Mouse (Mus musculus): ENCODE data around the gene Adam1a. TPM values are rescaled to one million over a fixed set of nuclear protein-coding genes. Genes with fewer than 3 reads are reported as not detected.

The Adam1a gene
- polyA plus RNA-seq, 1 experiment from 2014 or later = 1.4 TPM

Other genes with a start within 250 kb of the Adam1a start
- 71.9 and 80.3 TPM in 2 replicates for gene Trafd1, start 159.8 kb downstream of the Adam1a start, polyA plus RNA-seq (2016; fragmentation: Nextera tagmentation; extraction: Ambion mirVana)
- 47.3 and 50.7 TPM in 2 replicates for gene Naa25, start 147.5 kb downstream of the Adam1a start, polyA plus RNA-seq (2016; fragmentation: Nextera tagmentation; extraction: Ambion mirVana)
- gene Tmem116, start 93.6 kb downstream of the Adam1a start, polyA plus RNA-seq (2016; fragmentation: Nextera tagmentation; extraction: Ambion mirVana) = 2.4 and 4.6 TPM in 2 replicates
- gene Erp29, start 93.0 kb downstream of the Adam1a start, polyA plus RNA-seq (2016; fragmentation: Nextera tagmentation; extraction: Ambion mirVana) = 153 and 160 TPM in 2 replicates
- gene Adam1b, start 42.0 kb downstream of the Adam1a start, polyA plus RNA-seq (2016; fragmentation: Nextera tagmentation; extraction: Ambion mirVana) = 0.15 and 0.18 TPM in 2 replicates
- not detected in 2 replicates for gene Gm42878, start within 50 bp of the Adam1a start, polyA plus RNA-seq (2016; fragmentation: Nextera tagmentation; extraction: Ambion mirVana)
- gene Mapkapk5, start 423 bp upstream of the Adam1a start, polyA plus RNA-seq (2016; fragmentation: Nextera tagmentation; extraction: Ambion mirVana) = 36.0 and 38.5 TPM in 2 replicates
- gene Aldh2, start 48.3 kb upstream of the Adam1a start, polyA plus RNA-seq (2016; fragmentation: Nextera tagmentation; extraction: Ambion mirVana) = 59.9 and 90.3 TPM in 2 replicates
- 4.7 and 6.1 TPM in 2 replicates for gene Acad12, start 73.5 kb upstream of the Adam1a start, polyA plus RNA-seq (2016; fragmentation: Nextera tagmentation; extraction: Ambion mirVana)
- gene Acad10, start 115.0 kb upstream of the Adam1a start, polyA plus RNA-seq (2016; fragmentation: Nextera tagmentation; extraction: Ambion mirVana) = 1.5 and 2.6 TPM in 2 replicates
- gene Brap, start 115.1 kb upstream of the Adam1a start, polyA plus RNA-seq (2016; fragmentation: Nextera tagmentation; extraction: Ambion mirVana) = 33.2 and 35.5 TPM in 2 replicates
- 38.2 and 46.8 TPM in 2 replicates for gene Atxn2, start 165.9 kb upstream of the Adam1a start, polyA plus RNA-seq (2016; fragmentation: Nextera tagmentation; extraction: Ambion mirVana)

Measured in heart, embryonic 10.5 days (tissue).